ENCODE assay signal across 8 mouse cellular contexts in the genomic region with DNA sequence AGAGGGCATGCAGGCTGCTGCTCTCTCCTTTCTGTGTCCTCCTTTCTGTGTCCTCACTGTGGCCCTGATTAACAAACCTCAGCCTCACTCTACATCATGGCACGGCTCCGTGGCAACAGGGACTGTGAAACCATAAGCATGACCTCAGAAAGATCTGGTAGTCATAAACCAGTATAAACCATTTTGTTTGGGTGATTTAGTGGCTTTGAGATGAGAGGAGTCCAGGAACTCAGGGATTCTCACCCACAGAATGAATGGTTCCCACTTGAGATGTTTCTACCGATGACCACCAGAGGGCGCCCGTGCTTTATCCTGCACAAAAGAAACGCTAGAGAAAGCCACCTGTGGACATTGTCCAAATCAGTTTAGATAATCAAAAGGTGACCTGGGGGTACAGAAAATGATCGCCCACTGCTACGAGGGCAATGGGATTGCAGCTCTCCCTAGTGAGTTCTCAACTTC. TPM values are rescaled to one million over a fixed set of nuclear protein-coding genes. Genes with fewer than 3 reads are reported as not detected.
A peak's percentile ranks its signal among the peaks of the same experiment; 100 is the strongest.
DNase-seq lines count a peak whose midpoint lies in the region; ATAC-seq and TF ChIP-seq lines count a peak whose summit lies in the region.

No protein-coding gene starts in this region.

- H3K4me3 ChIP-seq in hindbrain, embryonic 10.5 days: no peak overlapping the region
- no peak overlapping the region for H3K4me3 ChIP-seq in hindbrain, embryonic 12.5 days
- no peak overlapping the region for H3K4me3 ChIP-seq in bone marrow macrophage, adult 2 months (ENCODE audit: insufficient read depth, low read length)
- H3K4me3 ChIP-seq in hindbrain, postnatal 0 days (ENCODE audit: low read length): no peak overlapping the region
- no peak overlapping the region for H3K4me3 ChIP-seq in midbrain, embryonic 15.5 days

- no peak overlapping the region for H3K9ac ChIP-seq in hindbrain, embryonic 12.5 days
- no peak overlapping the region for H3K9ac ChIP-seq in hindbrain, postnatal 0 days (replicated peaks; ENCODE audit: low read length)
- no peak overlapping the region for H3K9ac ChIP-seq in midbrain, embryonic 15.5 days

- H3K36me3 ChIP-seq in hindbrain, embryonic 10.5 days: no peaks in the 10 kb centered on the region
- H3K36me3 ChIP-seq in hindbrain, embryonic 12.5 days: no peaks in the 10 kb centered on the region
- H3K36me3 ChIP-seq in hindbrain, postnatal 0 days (ENCODE audit: insufficient read depth, low read length): no peaks in the 10 kb centered on the region
- no peaks in the 10 kb centered on the region for H3K36me3 ChIP-seq in midbrain, embryonic 15.5 days (replicated peaks)

- H3K27ac ChIP-seq in hindbrain, embryonic 10.5 days: no peak overlapping the region
- H3K27ac ChIP-seq in hindbrain, embryonic 12.5 days: no peak overlapping the region
- no peak overlapping the region for H3K27ac ChIP-seq in bone marrow macrophage, adult 2 months (ENCODE audit: insufficient read depth, low read depth, low read length)
- no peak overlapping the region for H3K27ac ChIP-seq in hindbrain, postnatal 0 days
- no peak overlapping the region for H3K27ac ChIP-seq in midbrain, embryonic 15.5 days

- no peak for TF ChIP-seq POLR2A in bone marrow macrophage, adult 2 months (IDR thresholded peaks at IDR 0.05; ENCODE audit: borderline replicate concordance, low read depth, low read length)

- no peaks in the 10 kb centered on the region for H3K27me3 ChIP-seq in hindbrain, embryonic 10.5 days (ENCODE audit: insufficient read depth, poor library complexity, severe bottlenecking)
- H3K27me3 ChIP-seq in hindbrain, embryonic 12.5 days: no peaks in the 10 kb centered on the region
- H3K27me3 ChIP-seq in hindbrain, postnatal 0 days (ENCODE audit: insufficient read depth, low read length): no peaks in the 10 kb centered on the region
- no peaks in the 10 kb centered on the region for H3K27me3 ChIP-seq in midbrain, embryonic 15.5 days (replicated peaks)

- intact Hi-C loops in left cerebral cortex, postnatal 10 days (cut with DNase I): no loop called here

- no peaks in the 10 kb centered on the region for H3K9me3 ChIP-seq in hindbrain, embryonic 10.5 days
- no peaks in the 10 kb centered on the region for H3K9me3 ChIP-seq in hindbrain, embryonic 12.5 days (replicated peaks)
- H3K9me3 ChIP-seq in hindbrain, postnatal 0 days (ENCODE audit: low read length): no peaks in the 10 kb centered on the region
- H3K9me3 ChIP-seq in midbrain, embryonic 15.5 days: no peaks in the 10 kb centered on the region

- ATAC-seq in hindbrain, embryonic 12.5 days (ENCODE audit: low FRiP score): no peak
- peak; percentile 85 for ATAC-seq in erythroblast, adult 5-6 weeks (replicated peaks; ENCODE audit: low FRiP score, poor library complexity, severe bottlenecking)
- ATAC-seq in hindbrain, postnatal 0 days: peak; percentile 76
- peak; percentile 50; the same call in 1 of the 2 replicates for ATAC-seq in midbrain, embryonic 15.5 days (replicated peaks)

- H3K4me2 ChIP-seq in hindbrain, embryonic 12.5 days (replicated peaks): no peak overlapping the region
- no peak overlapping the region for H3K4me2 ChIP-seq in hindbrain, postnatal 0 days (ENCODE audit: low read depth, low read length)
- H3K4me2 ChIP-seq in midbrain, embryonic 15.5 days: no peak overlapping the region

- DNase-seq in hindbrain, embryonic 10.5 days (ENCODE audit: low spot score): peak; percentile 65
- DNase-seq in hindbrain, postnatal 0 days (ENCODE audit: low spot score): peak; percentile 84
- DNase-seq in left cerebral cortex, postnatal 10 days (ENCODE audit: extremely low spot score in 1 of 2, low spot score in 2 of 2): peak; percentile 46 to 50
- peak; percentile 39 for DNase-seq in testis, postnatal 14 days (ENCODE audit: low spot score)

- no peaks in the 10 kb centered on the region for H3K4me1 ChIP-seq in hindbrain, embryonic 10.5 days (replicated peaks)
- no peaks in the 10 kb centered on the region for H3K4me1 ChIP-seq in hindbrain, embryonic 12.5 days
- H3K4me1 ChIP-seq in bone marrow macrophage, adult 2 months (ENCODE audit: control insufficient read depth, insufficient read depth, low read length): no peaks in the 10 kb centered on the region
- no peaks in the 10 kb centered on the region for H3K4me1 ChIP-seq in hindbrain, postnatal 0 days (ENCODE audit: insufficient read depth, low read length)
- no peaks in the 10 kb centered on the region for H3K4me1 ChIP-seq in midbrain, embryonic 15.5 days

- 18% methylated on average over 8 of the region's 8 CpGs for WGBS in hindbrain, embryonic 10.5 days
- 23% methylated on average over 8 of the region's 8 CpGs for WGBS in hindbrain, embryonic 12.5 days
- 14% methylated on average over 8 of the region's 8 CpGs for WGBS in hindbrain, postnatal 0 days
- WGBS in midbrain, embryonic 15.5 days: 13% methylated on average over 8 of the region's 8 CpGs

- peak; percentile 76 for TF ChIP-seq CTCF in bone marrow macrophage, adult 2 months (IDR thresholded peaks at IDR 0.05; ENCODE audit: low read depth, low read length)
- TF ChIP-seq CTCF in hindbrain, postnatal 0 days (IDR thresholded peaks at IDR 0.05; ENCODE audit: low read depth): peak; percentile 90

RNA-seq across cellular contexts. Expression of gene Fam110c, which starts 42.4 kb away (rescaled TPM):
- polyA plus RNA-seq in hindbrain, embryonic 10.5 days (2016; fragmentation: Nextera tagmentation; extraction: Ambion mirVana): 0.30 and 0.31 TPM in 2 replicates
- 0.21 and 0.30 TPM in 2 replicates for polyA plus RNA-seq in hindbrain, embryonic 12.5 days (2016; fragmentation: Nextera tagmentation; extraction: Ambion mirVana)
- polyA plus RNA-seq in bone marrow macrophage, adult 2 months (2012; ENCODE audit: insufficient read depth, insufficient read length, missing spikeins): not detected in 2 replicates
- 1.3 and 3.8 TPM in 2 replicates for total RNA-seq in erythroblast, adult 5-6 weeks (2015; ENCODE audit: low replicate concordance)
- total RNA-seq in erythroblast, adult 5-6 weeks (2017; ENCODE audit: low replicate concordance): 2.9 and 3.5 TPM in 2 replicates
- 0.07 and 0.10 TPM in 2 replicates for total RNA-seq in hindbrain, postnatal 0 days (2014; rRNA removed)
- polyA plus RNA-seq in hindbrain, postnatal 0 days (2015; fragmentation: Nextera tagmentation; extraction: Ambion mirVana): 0.09 and 0.25 TPM in 2 replicates
- total RNA-seq in left cerebral cortex, postnatal 10 days (2021): under 1 TPM in 1 of 2 experiments, not detected in 1; 0.11 TPM
- polyA plus RNA-seq in midbrain, embryonic 15.5 days (2015; fragmentation: Nextera tagmentation; extraction: Ambion mirVana): 0.06 TPM in 2 replicates
